Mouse (Mus musculus) MEL (cell line): ENCODE measurements around the gene Gm43638. TPM values are rescaled to one million over a fixed set of nuclear protein-coding genes. Genes with fewer than 3 reads are reported as not detected.

Source experiments
- DNase-seq: peaks from one replicate; pipeline ENCODE4 v3.0.0; 2011; ENCODE audit warnings: low read depth, low spot score
- H3K27ac ChIP-seq: 2 replicates; pipeline ENCODE4 v1.5.1; 2012; ENCODE audit warnings: low read depth, mild to moderate bottlenecking, control low read depth, low read length, moderate library complexity; ENCODE audit not compliant: control insufficient read depth
- H3K27me3 ChIP-seq, 2 experiments: fragments of 150-350 bp in 1 of 2; sonication (generic) in 1 of 2; 2 replicates each; pipeline ENCODE4 v1.6.1; 2012; ENCODE audit warnings: low read length in 2 of 2, mild to moderate bottlenecking in 2 of 2, improper control_type of control experiment in 1 of 2, moderate library complexity in 1 of 2; ENCODE audit not compliant: insufficient read depth in 2 of 2, control insufficient read depth in 1 of 2
- H3K36me3 ChIP-seq, 2 experiments: 2 replicates each; pipeline ENCODE4 v1.6.1; 2012 to 2014; ENCODE audit warnings: low read length in 2 of 2, improper control_type of control experiment in 1 of 2, inconsistent platforms in 1 of 2, mild to moderate bottlenecking in 1 of 2; ENCODE audit not compliant: insufficient read depth in 2 of 2, control insufficient read depth in 1 of 2
- H3K4me1 ChIP-seq, 2 experiments: fragments of 150-350 bp in 1 of 2; sonication (generic) in 1 of 2; 2 replicates each; pipeline ENCODE4 v1.6.1; 2012; ENCODE audit warnings: low read length in 2 of 2, improper control_type of control experiment in 1 of 2, mild to moderate bottlenecking in 1 of 2; ENCODE audit not compliant: insufficient read depth in 2 of 2, control insufficient read depth in 1 of 2
- H3K4me3 ChIP-seq, 2 experiments: fragments of 150-350 bp in 1 of 2; sonication (generic) in 1 of 2; 2 replicates each; pipeline ENCODE4 v1.5.1; 2012; ENCODE audit warnings: low read depth in 2 of 2, low read length in 2 of 2, mild to moderate bottlenecking in 2 of 2, moderate library complexity in 2 of 2, control low read depth in 1 of 2, improper control_type of control experiment in 1 of 2; ENCODE audit not compliant: control insufficient read depth in 1 of 2, insufficient read depth in 1 of 2
- H3K79me2 ChIP-seq: 2 replicates; pipeline ENCODE4 v1.6.1; 2012; ENCODE audit warnings: mild to moderate bottlenecking, low read length, moderate library complexity; ENCODE audit not compliant: control insufficient read depth, poor library complexity, insufficient read depth
- H3K9ac ChIP-seq: 2 replicates; pipeline ENCODE4 v1.6.1; 2012; ENCODE audit warnings: low read depth, mild to moderate bottlenecking, control low read depth, low read length, moderate library complexity; ENCODE audit not compliant: control insufficient read depth, poor library complexity, severe bottlenecking
- H3K9me3 ChIP-seq: fragments of 150-350 bp; sonication (generic); replicated peaks from 2 replicates; pipeline ENCODE4 v1.6.1; 2012; ENCODE audit warnings: mild to moderate bottlenecking, low read length, improper control_type of control experiment, moderate library complexity; ENCODE audit not compliant: insufficient read depth
- CHD1 ChIP-seq: IDR thresholded peaks from 2 replicates; pipeline ENCODE4 v1.6.1; 2012; ENCODE audit warnings: low read depth, mild to moderate bottlenecking, inconsistent platforms, low read length, improper control_type of control experiment
- CTCF ChIP-seq, 3 experiments: IDR thresholded peaks in 2 of 3; conservative IDR thresholded peaks in 1 of 3; 2 replicates each; pipeline ENCODE4 v1.5.1; 2011 to 2012; ENCODE audit warnings: low read length in 3 of 3, low read depth in 2 of 3, mild to moderate bottlenecking in 2 of 3, improper control_type of control experiment in 1 of 3, inconsistent platforms in 1 of 3, mixed read lengths in 1 of 3, moderate library complexity in 1 of 3; ENCODE audit not compliant: control insufficient read depth in 1 of 3, insufficient read depth in 1 of 3, poor library complexity in 1 of 3, severe bottlenecking in 1 of 3
- E2F4 ChIP-seq: IDR thresholded peaks from 2 replicates; pipeline ENCODE4 v1.6.1; 2011; ENCODE audit warnings: low read depth, low read length, improper control_type of control experiment, borderline replicate concordance
- ELF1 ChIP-seq: IDR thresholded peaks from 2 replicates; pipeline ENCODE4 v1.6.1; 2014; ENCODE audit warnings: low read depth, mild to moderate bottlenecking, inconsistent platforms, low read length, improper control_type of control experiment, moderate library complexity
- EP300 ChIP-seq, 2 experiments: IDR thresholded peaks; 2 replicates each; pipeline ENCODE4 v1.6.1; 2011; ENCODE audit warnings: improper control_type of control experiment in 2 of 2, low read length in 2 of 2, low read depth in 1 of 2, mild to moderate bottlenecking in 1 of 2
- GABPA ChIP-seq: IDR thresholded peaks from 2 replicates; pipeline ENCODE4 v1.6.1; 2012; ENCODE audit warnings: low read depth, mild to moderate bottlenecking, inconsistent platforms, low read length, improper control_type of control experiment, moderate library complexity
- GATA1 ChIP-seq: IDR thresholded peaks from 2 replicates; pipeline ENCODE4 v1.6.1; 2011; ENCODE audit warnings: low read depth, low read length, improper control_type of control experiment
- HCFC1 ChIP-seq: IDR thresholded peaks from 2 replicates; pipeline ENCODE4 v1.6.1; 2012; ENCODE audit warnings: low read depth, mild to moderate bottlenecking, inconsistent platforms, low read length, improper control_type of control experiment, moderate library complexity
- KAT2A ChIP-seq: conservative IDR thresholded peaks from 2 replicates; pipeline ENCODE4 v1.6.1; 2012; ENCODE audit warnings: low read depth, low read length, improper control_type of control experiment, inconsistent platforms
- MAFK ChIP-seq: IDR thresholded peaks from 2 replicates; pipeline ENCODE4 v1.6.1; 2011; ENCODE audit warnings: low read depth, mild to moderate bottlenecking, low read length, improper control_type of control experiment, borderline replicate concordance
- MAX ChIP-seq: IDR thresholded peaks from 2 replicates; pipeline ENCODE4 v1.6.1; 2011; ENCODE audit warnings: low read length, improper control_type of control experiment
- MXI1 ChIP-seq: IDR thresholded peaks from 2 replicates; pipeline ENCODE4 v1.6.1; 2011; ENCODE audit warnings: mild to moderate bottlenecking, low read depth, low read length, improper control_type of control experiment
- MYB ChIP-seq: IDR thresholded peaks from 2 replicates; pipeline ENCODE4 v1.6.1; 2011; ENCODE audit warnings: mild to moderate bottlenecking, low read depth, low read length, improper control_type of control experiment
- MYC ChIP-seq: IDR thresholded peaks from 2 replicates; pipeline ENCODE4 v1.6.1; 2011; ENCODE audit warnings: low read depth, mild to moderate bottlenecking, low read length, improper control_type of control experiment, moderate library complexity
- NRF1 ChIP-seq: IDR thresholded peaks from 2 replicates; pipeline ENCODE4 v1.6.1; 2014; ENCODE audit warnings: low read depth, mild to moderate bottlenecking, inconsistent platforms, low read length, improper control_type of control experiment, moderate library complexity; ENCODE audit not compliant: poor library complexity, insufficient read depth, severe bottlenecking
- POLR2AphosphoS2 ChIP-seq: IDR thresholded peaks from 2 replicates; pipeline ENCODE4 v1.6.1; 2011; ENCODE audit warnings: low read length, improper control_type of control experiment
- RAD21 ChIP-seq: IDR thresholded peaks from 2 replicates; pipeline ENCODE4 v1.6.1; 2011; ENCODE audit warnings: mild to moderate bottlenecking, low read depth, low read length, improper control_type of control experiment
- RCOR1 ChIP-seq: IDR thresholded peaks from 2 replicates; pipeline ENCODE4 v1.6.1; 2012; ENCODE audit warnings: low read depth, mild to moderate bottlenecking, inconsistent platforms, low read length, improper control_type of control experiment
- SMC3 ChIP-seq: IDR thresholded peaks from 2 replicates; pipeline ENCODE4 v1.6.1; 2011; ENCODE audit warnings: low read depth, low read length, improper control_type of control experiment
- TAL1 ChIP-seq: IDR thresholded peaks from 2 replicates; pipeline ENCODE4 v1.6.1; 2012; ENCODE audit warnings: mild to moderate bottlenecking, inconsistent platforms, low read length, moderate library complexity, mixed read lengths
- TBP ChIP-seq: IDR thresholded peaks from 2 replicates; pipeline ENCODE4 v1.8.0; 2011; ENCODE audit warnings: low read depth, low read length, improper control_type of control experiment
- TCF12 ChIP-seq: IDR thresholded peaks from 2 replicates; pipeline ENCODE4 v1.6.1; 2014; ENCODE audit warnings: low read depth, mild to moderate bottlenecking, inconsistent platforms, low read length, improper control_type of control experiment, moderate library complexity
- ZC3H11A ChIP-seq: IDR thresholded peaks from 2 replicates; pipeline ENCODE4 v1.6.1; 2012; ENCODE audit warnings: low read depth, mild to moderate bottlenecking, inconsistent platforms, low read length, improper control_type of control experiment
- polyA plus RNA-seq, 2 experiments: library from polyadenylated mRNA; stranded (reverse) in 1 of 2; unstranded in 1 of 2; fragments of >175 nt in 1 of 2; fragments of >200 nt in 1 of 2; gene quantifications; 2 replicates each; pipeline versions ENCODE4 v1.2.1 to v1.2.4; 2012; ENCODE audit warnings: low replicate concordance in 2 of 2, low read depth in 1 of 2; ENCODE audit not compliant: insufficient read length in 2 of 2, insufficient read depth in 1 of 2, missing spikeins in 1 of 2
- total RNA-seq: library from RNA; depleted of rRNA; stranded (reverse); fragments of 300-350 nt; gene quantifications from 2 replicates; pipeline ENCODE4 v1.2.3, GENCODE M21; 2012

The Gm43638 gene
- total and polyA plus RNA-seq, 3 experiments = not detected

- Histone ChIP-seq H3K27ac (no peak overlapping the region), H3K36me3 (no peaks in the 10 kb centered on the region), H3K9ac (no peak overlapping the region)
Measured at GRCm38 (mm10) chr5:87505776-87506458, 19.3 kb upstream of the Gm43638 start.

GRCm38 (mm10) chr5:87502687-87503086 is 16.1 kb upstream of the Gm43638 start:
- H3K27me3 ChIP-seq = no peaks in the 10 kb centered on the region
- no peaks in the 10 kb centered on the region for H3K36me3 ChIP-seq
- TF ChIP-seq MYC (no peak), RCOR1 (no peak), TBP (no peak), RAD21 (no peak), E2F4 (no peak), NRF1 (no peak), POLR2AphosphoS2 (no peak)
- no peak overlapping the region for H3K9ac ChIP-seq
- H3K79me2 ChIP-seq = no peaks in the 10 kb centered on the region
- no peak for DNase-seq
- H3K27ac ChIP-seq = no peak overlapping the region
- no peaks in the 10 kb centered on the region for H3K4me1 ChIP-seq
- no peak overlapping the region for H3K4me3 ChIP-seq
- no peaks in the 10 kb centered on the region for H3K9me3 ChIP-seq

More at GRCm38 (mm10) chr5:87505776-87506458, 19.3 kb upstream of the Gm43638 start:
- H3K9me3 ChIP-seq = no peaks in the 10 kb centered on the region
- H3K4me3 ChIP-seq = no peak overlapping the region
- H3K27me3 ChIP-seq = no peaks in the 10 kb centered on the region
- no peaks in the 10 kb centered on the region for H3K79me2 ChIP-seq
- no peaks in the 10 kb centered on the region for H3K4me1 ChIP-seq
- no peak for DNase-seq
- TF ChIP-seq TAL1 = no peak
- no peak for TF ChIP-seq EP300 (IDR thresholded peaks at IDR 0.05; ENCODE audit: low read depth in 1 of 2, low read length in 2 of 2)
- no peak for TF ChIP-seq MAX
- TF ChIP-seq CTCF (IDR thresholded peaks at IDR 0.05 in 2 of 3, conservative IDR thresholded peaks at IDR 0.05 in 1 of 3; ENCODE audit: control insufficient read depth in 1 of 3, insufficient read depth in 1 of 3, low read depth in 2 of 3, low read length in 3 of 3, poor library complexity in 1 of 3, severe bottlenecking in 1 of 3) = no peak
- no peak for TF ChIP-seq MYB
- no peak for TF ChIP-seq KAT2A
- TF ChIP-seq ZC3H11A = no peak
- TF ChIP-seq GABPA = no peak
- TF ChIP-seq TCF12 = no peak
- TF ChIP-seq MYC = no peak
- TF ChIP-seq ELF1 = no peak
- no peak for TF ChIP-seq CHD1
- TF ChIP-seq MAFK = no peak
- TF ChIP-seq GATA1 = no peak
- no peak for TF ChIP-seq MXI1
- TF ChIP-seq SMC3 = no peak
- no peak for TF ChIP-seq HCFC1
